Mouse (Mus musculus): ENCODE measurements around the gene Asb4. TPM values are rescaled to one million over a fixed set of nuclear protein-coding genes. Genes with fewer than 3 reads are reported as not detected.

Asb4 gene
- polyA plus RNA-seq, 1 experiment, result 1.7 TPM

DNA sequence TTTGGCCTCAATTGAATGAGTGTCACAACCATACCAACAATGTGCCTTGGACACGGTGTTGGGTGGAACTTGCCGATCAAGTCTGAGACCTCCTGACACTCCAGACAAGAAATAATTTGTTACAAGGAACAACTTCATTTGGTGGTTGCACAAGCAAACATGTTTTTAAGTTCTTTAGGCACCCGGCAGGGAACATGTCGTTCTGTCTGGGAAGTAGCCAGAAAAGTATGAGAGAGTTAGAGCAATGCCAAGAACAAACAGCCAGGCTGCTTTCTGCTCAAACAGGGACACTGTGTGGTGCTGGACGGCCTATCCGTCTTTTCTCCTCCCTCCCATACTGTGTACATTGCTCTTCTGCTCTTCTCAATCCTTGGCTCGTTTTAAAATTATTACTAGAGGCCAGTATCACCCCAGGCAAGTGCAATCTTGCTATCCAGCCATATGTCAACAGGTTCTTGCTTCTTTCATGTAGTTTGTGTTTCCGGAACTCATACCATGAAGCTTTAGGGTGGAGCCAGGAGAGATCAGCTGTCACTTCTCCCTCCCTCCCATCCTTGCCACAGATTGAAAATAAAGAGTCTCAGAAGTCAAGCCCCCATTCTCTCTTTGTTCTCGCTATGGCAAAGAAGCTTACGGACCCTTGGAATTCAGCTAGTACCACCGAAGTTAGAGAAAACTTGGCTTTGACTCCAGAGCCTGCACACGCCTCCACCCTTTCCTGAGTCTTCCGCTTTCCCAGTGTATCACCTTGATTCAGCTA, 60.1 kb downstream of the Asb4 start:
- TF ChIP-seq POLR2A (IDR thresholded peaks at IDR 0.05; ENCODE audit: borderline replicate concordance, control insufficient read depth, low read depth, low read length), result no peak
- no peak for TF ChIP-seq CTCF (IDR thresholded peaks at IDR 0.05; ENCODE audit: control insufficient read depth, insufficient read depth, low read length)
- Histone ChIP-seq H3K4me3 (replicated peaks; ENCODE audit: control insufficient read depth, low read depth, low read length) (no peak overlapping the region), H3K27ac (ENCODE audit: control insufficient read depth, insufficient read depth, low read depth, low read length, poor library complexity) (no peak overlapping the region), H3K4me1 (ENCODE audit: control insufficient read depth, insufficient read depth, low read length) (no peaks in the 10 kb centered on the region)
- WGBS, result 44% methylated on average over 13 of the region's 13 CpGs

DNA sequence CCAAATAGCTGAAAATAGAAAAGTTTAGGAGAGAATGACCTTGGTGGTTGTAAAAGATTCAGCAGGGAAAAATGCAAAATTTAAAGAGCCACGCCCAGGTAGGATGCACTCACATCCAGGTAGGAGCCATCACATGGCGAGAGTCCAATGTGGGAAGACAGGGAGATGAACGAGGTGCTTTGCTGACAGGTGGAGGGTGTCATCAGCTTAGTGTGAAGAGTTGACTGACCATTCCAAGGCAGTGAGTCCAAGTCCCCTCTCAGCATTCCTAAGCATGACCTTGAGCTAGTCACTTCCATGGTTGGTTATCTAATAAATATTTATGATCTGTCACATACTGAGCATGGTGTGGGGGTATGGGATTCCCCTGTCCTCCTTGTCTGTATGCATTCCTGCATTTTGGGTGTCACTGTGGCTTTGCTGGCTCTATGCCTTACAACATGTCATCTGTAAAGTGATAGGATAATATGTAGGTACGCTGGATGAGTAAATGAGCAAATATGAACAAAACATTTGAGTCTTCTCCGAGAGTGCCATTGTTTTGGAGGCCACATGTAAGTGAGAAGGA, 61.2 kb downstream of the Asb4 start:
- no peak overlapping the region for H3K27ac ChIP-seq (ENCODE audit: control insufficient read depth, insufficient read depth, low read depth, low read length, poor library complexity)
- H3K4me1 ChIP-seq (ENCODE audit: control insufficient read depth, insufficient read depth, low read length), result no peaks in the 10 kb centered on the region
- 78% methylated on average over 5 of the region's 5 CpGs for WGBS
- TF ChIP-seq POLR2A (IDR thresholded peaks at IDR 0.05; ENCODE audit: borderline replicate concordance, control insufficient read depth, low read depth, low read length) (no peak), CTCF (IDR thresholded peaks at IDR 0.05; ENCODE audit: control insufficient read depth, insufficient read depth, low read length) (no peak)
- H3K4me3 ChIP-seq (replicated peaks; ENCODE audit: control insufficient read depth, low read depth, low read length), result no peak overlapping the region

DNA sequence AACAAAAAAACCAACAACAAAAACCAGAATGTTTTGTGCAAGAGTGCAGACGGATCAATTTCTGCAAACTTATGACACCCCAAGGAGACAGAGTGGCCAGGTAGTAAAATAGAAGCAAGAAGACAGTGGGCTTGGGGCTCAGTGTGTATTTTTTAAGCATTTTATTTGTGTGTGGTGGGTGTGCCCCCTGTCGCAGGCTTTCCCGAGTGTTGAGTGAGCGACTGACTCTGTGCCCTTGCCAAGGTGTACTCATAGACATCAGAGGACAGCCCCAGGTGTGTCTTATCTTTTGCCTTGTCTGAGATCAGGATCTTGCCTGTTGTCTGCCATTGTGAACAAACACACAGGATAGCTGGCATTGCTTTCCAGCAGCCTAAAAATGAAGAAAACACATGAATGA, 63.8 kb downstream of the Asb4 start:
- H3K27ac ChIP-seq (ENCODE audit: control insufficient read depth, insufficient read depth, low read depth, low read length, poor library complexity), result no peak overlapping the region
- no peak overlapping the region for H3K4me3 ChIP-seq (replicated peaks; ENCODE audit: control insufficient read depth, low read depth, low read length)
- WGBS, result 86% methylated on average over 4 of the region's 4 CpGs
- TF ChIP-seq CTCF (IDR thresholded peaks at IDR 0.05; ENCODE audit: control insufficient read depth, insufficient read depth, low read length) (no peak), POLR2A (IDR thresholded peaks at IDR 0.05; ENCODE audit: borderline replicate concordance, control insufficient read depth, low read depth, low read length) (no peak)
- H3K4me1 ChIP-seq (ENCODE audit: control insufficient read depth, insufficient read depth, low read length), result no peaks in the 10 kb centered on the region

DNA sequence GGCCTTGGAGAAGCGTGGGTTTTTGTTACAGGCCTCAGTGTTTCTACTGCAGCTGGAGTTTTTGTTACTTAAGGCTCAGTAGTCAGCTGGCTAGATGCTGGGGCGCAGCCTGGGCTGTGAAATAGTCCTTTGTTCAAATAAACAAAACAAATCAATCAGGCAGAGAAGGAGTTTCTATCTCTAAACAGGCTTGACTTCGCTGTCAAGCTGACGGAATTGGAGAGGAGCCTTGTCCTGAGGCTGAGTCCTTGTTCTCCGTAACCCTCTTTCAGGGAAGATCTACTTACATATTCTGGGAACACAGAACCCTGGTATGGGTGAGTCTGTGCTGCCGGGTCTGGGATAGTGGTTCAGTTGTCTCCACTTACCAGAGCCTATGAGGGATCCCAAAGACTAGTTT, 64.4 kb downstream of the Asb4 start:
- Histone ChIP-seq H3K4me1 (ENCODE audit: control insufficient read depth, insufficient read depth, low read length) (no peaks in the 10 kb centered on the region), H3K4me3 (replicated peaks; ENCODE audit: control insufficient read depth, low read depth, low read length) (no peak overlapping the region), H3K27ac (ENCODE audit: control insufficient read depth, insufficient read depth, low read depth, low read length, poor library complexity) (no peak overlapping the region)
- TF ChIP-seq CTCF (IDR thresholded peaks at IDR 0.05; ENCODE audit: control insufficient read depth, insufficient read depth, low read length), result no peak
- TF ChIP-seq POLR2A (IDR thresholded peaks at IDR 0.05; ENCODE audit: borderline replicate concordance, control insufficient read depth, low read depth, low read length), result no peak
- WGBS, result 86% methylated on average over 6 of the region's 6 CpGs

DNA sequence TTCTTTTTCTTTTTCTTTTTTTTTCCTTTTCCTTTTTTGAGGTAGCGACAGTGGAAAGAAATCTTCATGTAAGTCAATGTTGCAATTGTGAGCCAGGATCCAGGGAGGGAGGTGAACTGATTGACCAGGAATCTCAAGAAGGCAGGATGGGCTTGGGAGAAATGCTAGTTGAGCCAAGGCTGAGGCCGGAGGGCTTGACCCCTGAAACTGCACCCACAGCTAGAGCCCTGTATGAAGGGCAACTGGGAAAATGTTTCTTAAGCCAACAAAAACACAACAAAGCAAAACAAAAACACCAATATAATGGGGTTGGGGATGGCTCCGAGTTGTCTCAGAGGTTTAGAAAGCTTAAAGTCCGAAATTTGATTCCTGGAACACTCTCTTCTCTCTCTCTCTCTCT, 65.2 kb downstream of the Asb4 start:
- H3K4me3 ChIP-seq (replicated peaks; ENCODE audit: control insufficient read depth, low read depth, low read length), result no peak overlapping the region
- no peak for TF ChIP-seq POLR2A (IDR thresholded peaks at IDR 0.05; ENCODE audit: borderline replicate concordance, control insufficient read depth, low read depth, low read length)
- no peak for TF ChIP-seq CTCF (IDR thresholded peaks at IDR 0.05; ENCODE audit: control insufficient read depth, insufficient read depth, low read length)
- WGBS, result 78% methylated on average over 4 of the region's 4 CpGs

DNA sequence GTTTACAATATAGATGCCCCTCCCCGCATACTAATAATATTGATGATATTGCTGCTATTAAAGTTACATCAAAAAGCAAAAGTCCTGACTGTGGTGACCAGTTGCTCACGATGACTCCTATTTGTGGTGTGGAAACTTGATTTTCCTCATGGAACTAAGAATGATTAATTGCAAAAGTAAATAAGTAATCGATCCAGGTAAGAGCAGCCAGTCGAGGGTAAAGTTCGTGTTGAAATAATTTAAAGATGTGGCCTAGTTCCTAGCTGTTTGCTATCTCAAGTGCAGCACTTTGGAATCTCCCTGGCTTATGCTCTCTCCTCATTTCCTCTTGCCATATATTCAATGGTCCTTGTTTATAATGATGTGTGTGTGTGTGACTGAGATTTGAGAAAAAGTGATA, 66.7 kb downstream of the Asb4 start:
- TF ChIP-seq POLR2A (IDR thresholded peaks at IDR 0.05; ENCODE audit: borderline replicate concordance, control insufficient read depth, low read depth, low read length), result no peak
- no peak for TF ChIP-seq CTCF (IDR thresholded peaks at IDR 0.05; ENCODE audit: control insufficient read depth, insufficient read depth, low read length)
- Histone ChIP-seq H3K4me1 (ENCODE audit: control insufficient read depth, insufficient read depth, low read length) (no peaks in the 10 kb centered on the region), H3K4me3 (replicated peaks; ENCODE audit: control insufficient read depth, low read depth, low read length) (no peak overlapping the region), H3K27ac (ENCODE audit: control insufficient read depth, insufficient read depth, low read depth, low read length, poor library complexity) (no peak overlapping the region)
- WGBS, result 84% methylated on average over 5 of the region's 5 CpGs

More for the DNA sequence above, 65.2 kb downstream of the Asb4 start:
- no peak overlapping the region for H3K27ac ChIP-seq (ENCODE audit: control insufficient read depth, insufficient read depth, low read depth, low read length, poor library complexity)
- H3K4me1 ChIP-seq (ENCODE audit: control insufficient read depth, insufficient read depth, low read length), result no peaks in the 10 kb centered on the region

DNA sequence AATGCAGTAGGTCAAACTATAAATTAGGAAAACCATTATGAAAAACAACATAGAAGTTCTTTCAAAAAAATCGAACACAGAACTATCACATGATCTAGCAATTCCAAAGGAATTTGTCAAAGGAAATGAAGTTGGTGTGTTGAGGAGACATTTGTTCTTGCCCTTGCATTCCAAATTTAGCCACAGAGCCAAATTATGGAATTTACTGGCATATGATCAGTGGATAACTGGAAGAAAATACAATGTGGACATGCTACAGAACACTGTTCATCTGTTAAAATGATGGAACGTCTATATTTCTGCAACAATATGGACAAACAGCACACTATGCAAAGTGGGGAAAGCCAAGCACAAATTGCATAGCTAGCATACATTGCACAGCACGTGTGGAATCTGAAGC, 72.7 kb downstream of the Asb4 start:
- 68% methylated on average over 3 of the region's 3 CpGs for WGBS
- H3K4me1 ChIP-seq (ENCODE audit: control insufficient read depth, insufficient read depth, low read length), result no peaks in the 10 kb centered on the region

DNA sequence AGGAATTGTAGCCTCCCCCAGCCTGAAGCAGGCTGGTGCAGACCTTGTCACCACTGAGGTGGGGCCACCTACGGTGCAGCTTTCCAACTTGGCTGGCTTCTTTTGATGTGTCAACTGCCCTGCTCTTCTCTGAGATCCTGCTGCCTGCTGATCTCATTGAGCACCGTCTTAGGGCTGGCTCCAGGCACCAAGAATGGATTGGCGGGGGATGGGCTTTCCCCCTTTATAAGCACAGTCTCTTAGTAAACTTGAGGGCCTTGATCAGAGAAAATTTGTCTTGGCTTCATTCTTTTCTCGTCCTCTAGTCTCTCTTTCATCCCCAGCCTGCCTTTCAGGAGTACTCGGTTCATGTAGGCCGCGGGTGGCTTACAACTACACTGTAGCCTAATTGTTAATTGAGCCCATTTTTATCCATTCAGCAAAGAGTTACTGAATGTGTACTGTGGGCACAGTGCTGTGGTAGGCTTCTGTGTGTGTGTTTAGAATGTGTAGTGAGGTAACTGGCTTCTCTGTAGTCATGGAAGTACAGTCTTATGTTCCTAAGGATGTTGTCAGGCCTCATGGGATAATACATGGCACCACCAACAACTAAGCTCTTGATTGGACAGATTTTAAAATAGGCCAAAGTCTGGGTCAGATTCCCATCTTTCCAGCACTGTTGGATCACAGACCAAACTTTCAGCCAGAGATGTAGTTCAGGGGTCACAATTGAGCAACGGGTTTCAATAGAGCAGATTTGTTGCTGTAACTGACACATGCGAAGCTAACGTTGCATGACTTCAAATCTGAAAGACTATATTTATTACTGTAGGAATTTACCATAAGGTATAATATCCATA, 87.5 kb downstream of the Asb4 start:
- whole genome bisulfite sequencing, result 86% methylated on average over 10 of the region's 10 CpGs

More for the DNA sequence above, 72.7 kb downstream of the Asb4 start:
- TF ChIP-seq CTCF (IDR thresholded peaks at IDR 0.05; ENCODE audit: control insufficient read depth, insufficient read depth, low read length) (no peak), POLR2A (IDR thresholded peaks at IDR 0.05; ENCODE audit: borderline replicate concordance, control insufficient read depth, low read depth, low read length) (no peak)
- Histone ChIP-seq H3K27ac (ENCODE audit: control insufficient read depth, insufficient read depth, low read depth, low read length, poor library complexity) (no peak overlapping the region), H3K4me3 (replicated peaks; ENCODE audit: control insufficient read depth, low read depth, low read length) (no peak overlapping the region)

More for the DNA sequence above, 87.5 kb downstream of the Asb4 start:
- TF ChIP-seq POLR2A (IDR thresholded peaks at IDR 0.05; ENCODE audit: borderline replicate concordance, control insufficient read depth, low read depth, low read length) (no peak), CTCF (IDR thresholded peaks at IDR 0.05; ENCODE audit: control insufficient read depth, insufficient read depth, low read length) (no peak)
- Histone ChIP-seq H3K4me1 (ENCODE audit: control insufficient read depth, insufficient read depth, low read length) (no peaks in the 10 kb centered on the region), H3K27ac (ENCODE audit: control insufficient read depth, insufficient read depth, low read depth, low read length, poor library complexity) (no peak overlapping the region), H3K4me3 (replicated peaks; ENCODE audit: control insufficient read depth, low read depth, low read length) (no peak overlapping the region)
